Mouse (Mus musculus): ENCODE data around the gene Sec22c. TPM values are rescaled to one million over a fixed set of nuclear protein-coding genes. Genes with fewer than 3 reads are reported as not detected.

Gene Sec22c
- polyA plus RNA-seq, 1 experiment from 2014 or later = 3.7 TPM

GRCm38 (mm10) chr9:121710584-121710975, 5.3 kb upstream of the Sec22c start:
- WGBS (ENCODE audit: insufficient replicate concordance) = under 1% methylated on average over 18 of the region's 18 CpGs
- DNase-seq = peak; percentile 57

GRCm38 (mm10) chr9:121709898-121710583, 4.8 kb upstream of the Sec22c start, which contains the start of gene Ss18l2:
Ss18l2 (plus strand) TSS chr9:121710329.
- ATAC-seq (ENCODE audit: low read depth) (peak; percentile 91), DNase-seq (peak; percentile 98)
- H3K9ac ChIP-seq = peak within 1 kb of the TSS; percentile 89
- H3K36me3 ChIP-seq = peaks cover 19% of the 10 kb centered on the region
- peak within 1 kb of the TSS; percentile 88 for H3K4me2 ChIP-seq
- peak within 1 kb of the TSS; percentile 82 for H3K4me3 ChIP-seq (replicated peaks)
- H3K27ac ChIP-seq = peak within 1 kb of the TSS; percentile 92
- H3K4me1 ChIP-seq (replicated peaks) = peaks cover 60% of the 10 kb centered on the region
- H3K27me3 ChIP-seq = no peaks in the 10 kb centered on the region
- H3K9me3 ChIP-seq (replicated peaks) = no peaks in the 10 kb centered on the region
- WGBS (ENCODE audit: insufficient replicate concordance) = 5% methylated on average over 37 of the region's 37 CpGs

More at GRCm38 (mm10) chr9:121710584-121710975, 5.3 kb upstream of the Sec22c start:
- Histone ChIP-seq H3K27me3 (no peaks in the 10 kb centered on the region), H3K4me1 (replicated peaks) (peaks cover 56% of the 10 kb centered on the region), H3K4me3 (replicated peaks) (peak overlapping the region; percentile 82), H3K27ac (peak overlapping the region; percentile 92), H3K36me3 (peaks cover 19% of the 10 kb centered on the region), H3K4me2 (peak overlapping the region; percentile 88), H3K9ac (peak overlapping the region; percentile 89), H3K9me3 (replicated peaks) (no peaks in the 10 kb centered on the region)
- peak; percentile 62 for ATAC-seq (ENCODE audit: low read depth)

GRCm38 (mm10) chr9:121708506-121709486, 3.5 kb upstream of the Sec22c start:
- Histone ChIP-seq H3K27ac (peak overlapping the region; percentile 9; the same call in 1 of the 2 replicates), H3K9ac (0 out of 2 replicates have a peak overlapping the region, but pooled peaks have one; percentile 51), H3K9me3 (replicated peaks) (no peaks in the 10 kb centered on the region), H3K27me3 (no peaks in the 10 kb centered on the region), H3K4me3 (replicated peaks) (no peak overlapping the region), H3K4me2 (no peak overlapping the region), H3K36me3 (peaks cover 18% of the 10 kb centered on the region), H3K4me1 (replicated peaks) (peaks cover 69% of the 10 kb centered on the region)
- WGBS (ENCODE audit: insufficient replicate concordance) = 46% methylated on average over 7 of the region's 7 CpGs
- ATAC-seq (ENCODE audit: low read depth) = no peak
- no peak for DNase-seq

- H3K4me2 ChIP-seq = no peak overlapping the region
- WGBS (ENCODE audit: insufficient replicate concordance) = 56% methylated on average over 6 of the region's 6 CpGs
- no peak for ATAC-seq (ENCODE audit: low read depth)
These were observed 2.5 kb upstream of the Sec22c start for GRCm38 (mm10) chr9:121707801-121708200.

GRCm38 (mm10) chr9:121706029-121706675, 862 bp upstream of the Sec22c start:
- peak overlapping the region; percentile 79 for H3K9ac ChIP-seq

More at GRCm38 (mm10) chr9:121707801-121708200, 2.5 kb upstream of the Sec22c start:
- 0 out of 2 replicates have a peak overlapping the region, but pooled peaks have one; percentile 13 for H3K9ac ChIP-seq
- no peak overlapping the region for H3K4me3 ChIP-seq (replicated peaks)
- peaks cover 8% of the 10 kb centered on the region for H3K36me3 ChIP-seq
- H3K9me3 ChIP-seq (replicated peaks) = no peaks in the 10 kb centered on the region
- H3K27ac ChIP-seq = no peak overlapping the region
- DNase-seq = no peak
- H3K4me1 ChIP-seq (replicated peaks) = peaks cover 75% of the 10 kb centered on the region
- no peaks in the 10 kb centered on the region for H3K27me3 ChIP-seq

GRCm38 (mm10) chr9:121704261-121704645, 1.0 kb downstream of the Sec22c start:
- WGBS (ENCODE audit: insufficient replicate concordance) = 43% methylated on average over 11 of the region's 11 CpGs
- H3K9me3 ChIP-seq (replicated peaks) = no peaks in the 10 kb centered on the region
- ATAC-seq (ENCODE audit: low read depth) (no peak), DNase-seq (no peak)
- H3K36me3 ChIP-seq = no peaks in the 10 kb centered on the region
- no peaks in the 10 kb centered on the region for H3K27me3 ChIP-seq
- peak overlapping the region; percentile 79 for H3K9ac ChIP-seq
- peak overlapping the region; percentile 84 for H3K4me2 ChIP-seq
- H3K27ac ChIP-seq = peak overlapping the region; percentile 96
- peak overlapping the region; percentile 83 for H3K4me3 ChIP-seq (replicated peaks)
- peaks cover 52% of the 10 kb centered on the region for H3K4me1 ChIP-seq (replicated peaks)

More at GRCm38 (mm10) chr9:121706029-121706675, 862 bp upstream of the Sec22c start:
- no peak for ATAC-seq (ENCODE audit: low read depth)
- WGBS (ENCODE audit: insufficient replicate concordance) = 61% methylated on average over 6 of the region's 6 CpGs
- H3K9me3 ChIP-seq (replicated peaks) = no peaks in the 10 kb centered on the region
- peak overlapping the region; percentile 83 for H3K4me3 ChIP-seq (replicated peaks)
- H3K27ac ChIP-seq = peak overlapping the region; percentile 96
- peak overlapping the region; percentile 84 for H3K4me2 ChIP-seq
- H3K27me3 ChIP-seq = no peaks in the 10 kb centered on the region
- no peak for DNase-seq
- H3K4me1 ChIP-seq (replicated peaks) = peaks cover 63% of the 10 kb centered on the region
- no peaks in the 10 kb centered on the region for H3K36me3 ChIP-seq

- ATAC-seq (ENCODE audit: low read depth) = 0 out of 2 replicates have a peak, but pooled peaks have one; percentile 34
- Histone ChIP-seq H3K9me3 (replicated peaks) (no peaks in the 10 kb centered on the region; the same call in 1 of the 2 replicates), H3K4me3 (replicated peaks) (no peak overlapping the region), H3K4me2 (no peak overlapping the region), H3K36me3 (no peaks in the 10 kb centered on the region), H3K27ac (no peak overlapping the region), H3K4me1 (replicated peaks) (no peaks in the 10 kb centered on the region), H3K27me3 (no peaks in the 10 kb centered on the region), H3K9ac (no peak overlapping the region)
- DNase-seq = no peak
- 92% methylated on average over 1 of the region's 1 CpGs for WGBS (ENCODE audit: insufficient replicate concordance)
These were observed 7.9 kb downstream of the Sec22c start for GRCm38 (mm10) chr9:121697150-121698049.

- H3K27me3 ChIP-seq = no peaks in the 10 kb centered on the region
- H3K9ac ChIP-seq = no peak overlapping the region
- no peak overlapping the region for H3K27ac ChIP-seq
- no peaks in the 10 kb centered on the region for H3K36me3 ChIP-seq
- ATAC-seq (ENCODE audit: low read depth) = no peak
- no peak overlapping the region for H3K4me3 ChIP-seq (replicated peaks)
- H3K4me1 ChIP-seq (replicated peaks) = no peaks in the 10 kb centered on the region
- DNase-seq = no peak
- 79% methylated on average over 9 of the region's 9 CpGs for WGBS (ENCODE audit: insufficient replicate concordance)
- no peak overlapping the region for H3K4me2 ChIP-seq
- H3K9me3 ChIP-seq (replicated peaks) = no peaks in the 10 kb centered on the region; the same call in 1 of the 2 replicates
These were observed 8.7 kb downstream of the Sec22c start for GRCm38 (mm10) chr9:121696626-121697025.

GRCm38 (mm10) chr9:121694736-121695135, 10.6 kb downstream of the Sec22c start:
- WGBS (ENCODE audit: insufficient replicate concordance) = 68% methylated on average over 12 of the region's 12 CpGs
- Histone ChIP-seq H3K27ac (no peak overlapping the region), H3K9ac (no peak overlapping the region), H3K4me1 (replicated peaks) (no peaks in the 10 kb centered on the region), H3K27me3 (no peaks in the 10 kb centered on the region), H3K9me3 (replicated peaks) (no peaks in the 10 kb centered on the region; the same call in 1 of the 2 replicates), H3K4me2 (no peak overlapping the region), H3K4me3 (replicated peaks) (no peak overlapping the region), H3K36me3 (no peaks in the 10 kb centered on the region)
- DNase-seq = no peak
- no peak for ATAC-seq (ENCODE audit: low read depth)

GRCm38 (mm10) chr9:121690734-121691133, 14.6 kb downstream of the Sec22c start:
- no peak overlapping the region for H3K4me2 ChIP-seq
- no peak overlapping the region for H3K9ac ChIP-seq
- WGBS (ENCODE audit: insufficient replicate concordance) = 72% methylated on average over 7 of the region's 7 CpGs
- no peak overlapping the region for H3K27ac ChIP-seq
- no peak overlapping the region for H3K4me3 ChIP-seq (replicated peaks)
- H3K27me3 ChIP-seq = no peaks in the 10 kb centered on the region
- peaks cover 4% of the 10 kb centered on the region for H3K36me3 ChIP-seq
- DNase-seq (no peak), ATAC-seq (ENCODE audit: low read depth) (no peak)
- no peaks in the 10 kb centered on the region for H3K9me3 ChIP-seq (replicated peaks)
- no peaks in the 10 kb centered on the region for H3K4me1 ChIP-seq (replicated peaks)
